Mouse (Mus musculus) monocyte, adult 5-6 weeks (primary cell): ENCODE results near the gene Slc4a11. TPM values are rescaled to one million over a fixed set of nuclear protein-coding genes. Genes with fewer than 3 reads are reported as not detected.
"Not testable (repeated sequence)": the region's sequence is repeated elsewhere in the genome, so short reads cannot be mapped to it uniquely, and the experiment has no call there.

ENCODE experiments used
- ATAC-seq: fragments of 153-309, 156-312 bp; replicated peaks from 2 replicates; pipeline ENCODE4 v1.8.0; 2017; ENCODE audit warnings: mild to moderate bottlenecking; ENCODE audit not compliant: low TSS enrichment, insufficient number of reproducible peaks, severe bottlenecking, poor library complexity, low FRiP score
- total RNA-seq: library from RNA; stranded (forward); fragments of 200-1000, 200-491, 200-594 nt; gene quantifications from 3 replicates; pipeline ENCODE4 v1.2.3, GENCODE M21; 2017

The Slc4a11 gene
- total RNA-seq, 1 experiment from 2014 or later, result not detected

DNA sequence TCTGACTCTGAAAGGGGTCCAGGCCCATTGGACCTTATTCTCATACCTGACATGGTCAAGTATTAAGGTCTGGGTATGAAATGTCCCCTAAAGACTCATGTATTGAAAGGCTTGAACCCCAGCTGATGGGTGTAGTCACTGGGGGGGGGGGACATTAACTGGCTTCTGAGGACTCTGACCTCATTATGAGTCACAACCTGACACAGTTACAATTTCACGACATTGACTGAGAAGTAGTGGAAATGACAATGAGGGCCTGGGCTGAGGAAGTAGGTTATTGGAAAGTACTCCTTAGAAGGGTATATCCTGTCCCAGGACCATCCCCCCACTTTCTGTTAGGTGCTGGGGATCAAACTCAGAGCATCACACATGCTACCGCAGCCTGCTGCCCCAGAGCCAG lies 8.3 kb downstream of the Slc4a11 start:
- no peak for ATAC-seq

DNA sequence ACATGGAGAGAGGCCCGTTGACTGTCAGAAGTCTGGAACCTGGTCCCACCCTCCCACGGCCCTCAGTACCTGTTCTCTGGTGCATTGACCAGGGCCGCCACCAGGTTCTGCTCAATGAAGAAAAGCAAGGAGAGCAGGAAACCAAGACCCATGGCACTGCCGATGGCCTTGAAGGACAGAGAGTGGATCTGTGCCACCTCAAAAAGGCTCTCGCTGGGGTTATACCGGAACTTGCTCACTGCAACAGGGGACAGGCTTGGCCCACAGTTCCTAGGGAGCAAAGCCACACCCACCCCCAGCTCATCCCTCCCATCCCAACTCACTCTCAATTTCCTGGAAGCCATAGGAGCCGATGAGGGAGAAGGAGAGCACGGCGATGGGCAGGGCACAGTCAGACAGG lies 11.9 kb downstream of the Slc4a11 start:
- ATAC-seq, result no peak

DNA sequence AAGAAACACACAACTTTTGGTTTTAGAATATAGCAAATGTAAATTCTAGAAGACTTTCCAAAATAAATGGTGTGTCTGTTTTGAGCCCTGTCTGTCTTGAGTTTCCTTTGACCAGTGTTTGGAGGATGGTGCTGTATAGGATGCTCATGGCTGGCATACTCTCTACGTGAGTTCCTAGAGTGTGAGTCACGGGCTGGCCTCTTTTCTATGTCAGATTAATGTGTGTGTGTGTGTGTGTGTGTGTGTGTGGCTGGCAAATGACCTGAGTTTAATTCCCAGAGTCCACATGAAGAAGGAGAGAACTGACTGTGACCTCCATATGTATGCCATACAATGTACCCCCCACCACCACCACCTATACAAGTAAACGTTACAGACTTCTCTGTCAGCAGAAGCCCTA lies 15.8 kb downstream of the Slc4a11 start:
- no peak for ATAC-seq

DNA sequence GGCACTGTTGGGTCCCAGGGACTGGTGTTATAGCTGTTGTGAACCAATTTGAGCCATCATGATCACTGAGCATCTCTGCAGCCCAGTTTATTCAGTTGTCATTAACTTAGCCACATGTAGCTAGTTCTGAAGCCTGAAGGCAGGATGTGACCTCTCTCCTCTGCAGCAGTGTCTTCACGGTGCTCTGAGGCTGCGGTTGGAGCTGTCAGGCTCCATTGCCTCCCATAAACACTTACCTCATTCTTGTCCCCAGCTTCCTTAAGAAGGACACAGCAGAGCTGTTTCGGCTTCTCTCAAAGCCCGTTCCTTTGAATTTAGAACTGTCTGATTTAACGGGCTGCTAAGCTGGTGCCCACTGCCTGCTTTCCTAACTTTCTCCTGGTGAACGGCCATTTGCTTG lies 17.4 kb downstream of the Slc4a11 start:
- no peak for ATAC-seq

DNA sequence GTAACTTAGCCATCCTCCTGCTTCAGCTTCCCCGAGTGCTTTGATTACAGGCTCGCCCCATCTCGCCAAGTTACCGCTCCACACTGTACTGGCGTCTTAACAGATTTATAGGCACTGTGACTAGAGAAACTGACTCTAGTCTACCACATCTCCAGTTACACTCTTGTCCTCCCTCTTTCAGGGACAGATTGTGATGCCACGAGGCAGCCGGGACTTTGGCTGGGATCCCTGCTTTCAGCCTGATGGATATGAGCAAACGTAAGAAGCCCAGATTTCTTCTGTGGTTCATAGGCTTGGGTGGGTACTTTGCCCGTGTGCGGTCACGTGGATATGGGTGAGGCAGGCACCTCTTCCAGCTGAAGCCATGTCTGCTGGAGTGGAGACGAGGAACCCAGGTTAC lies 18.2 kb downstream of the Slc4a11 start:
- ATAC-seq, result no peak

DNA sequence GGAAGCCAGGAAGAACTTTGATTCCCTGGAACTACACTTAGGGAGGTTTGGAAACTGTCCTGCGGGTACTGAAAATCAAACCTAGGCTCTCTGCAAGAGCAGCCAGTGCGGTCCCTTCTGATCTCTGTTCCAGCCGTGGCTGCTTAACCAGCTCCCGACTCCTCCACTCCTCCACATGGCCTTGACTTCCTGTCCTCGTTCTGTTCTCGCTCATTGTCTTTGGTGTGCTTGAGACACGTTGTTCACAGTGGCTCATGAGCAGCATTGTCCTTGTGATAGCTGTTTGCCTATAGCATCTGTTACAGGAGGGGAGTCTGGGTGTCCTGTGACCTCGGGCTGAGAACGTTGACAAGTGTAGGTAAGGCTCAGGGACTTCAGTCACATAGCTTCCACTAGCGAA lies 20.1 kb downstream of the Slc4a11 start:
- no peak for ATAC-seq

DNA sequence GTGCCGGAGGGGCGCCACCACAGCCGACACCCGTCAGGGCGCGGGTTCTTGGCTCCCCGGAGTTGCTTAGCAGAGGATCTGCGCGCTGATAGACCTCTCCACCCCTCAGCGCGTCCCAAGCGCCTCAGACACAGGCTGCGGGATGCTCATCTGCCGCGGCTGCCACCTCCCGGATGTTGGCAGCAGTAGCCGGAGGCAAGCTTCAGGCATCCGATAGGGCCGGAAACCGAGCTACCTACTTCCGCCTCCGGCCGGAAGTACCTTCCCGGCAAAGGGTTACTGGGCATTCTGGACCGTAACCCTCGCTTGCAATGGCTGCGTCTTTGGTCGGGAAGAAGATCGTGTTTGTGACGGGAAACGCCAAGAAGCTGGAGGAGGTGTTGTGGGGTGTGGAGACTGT lies 29.8 kb downstream of the Slc4a11 start, which contains the start of gene Itpa:
TSS of gene Itpa (plus strand) at position 52 of the 400 bp plus-strand sequence.
- ATAC-seq, result peak; percentile 84

DNA sequence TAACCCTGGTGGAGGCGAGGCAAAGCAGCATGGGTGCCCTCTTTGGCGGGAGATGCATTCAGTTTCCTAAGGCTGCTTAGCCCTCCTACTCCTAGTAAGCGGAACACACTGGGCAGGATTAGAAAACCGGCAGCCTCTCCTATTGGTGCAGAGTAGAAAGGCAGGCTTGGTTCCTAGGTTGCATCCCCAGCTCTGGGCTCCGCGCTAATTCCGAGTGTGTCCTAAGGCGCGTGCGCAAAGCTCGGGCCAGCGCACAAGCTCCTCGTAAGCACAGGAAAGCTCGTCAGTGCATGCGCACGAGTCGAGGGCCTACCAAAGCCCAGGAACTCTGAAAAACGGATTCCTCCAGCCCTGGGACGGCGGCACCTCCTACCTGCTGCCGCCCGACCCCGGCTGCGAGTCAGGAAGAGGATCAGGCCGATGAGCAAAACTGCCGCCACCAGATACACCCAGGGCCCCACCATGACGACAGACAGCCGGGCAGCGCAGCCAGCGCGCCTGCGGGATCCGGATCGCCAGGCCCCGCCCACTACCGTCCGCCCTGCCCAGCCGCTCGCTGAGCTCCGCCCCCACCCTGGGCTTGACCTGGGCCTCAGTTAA lies 33.1 kb downstream of the Slc4a11 start, which contains the start of gene Ddrgk1:
TSS of gene Ddrgk1 (minus strand) at position 558 of the 600 bp plus-strand sequence.
- ATAC-seq, result peak; percentile 85

DNA sequence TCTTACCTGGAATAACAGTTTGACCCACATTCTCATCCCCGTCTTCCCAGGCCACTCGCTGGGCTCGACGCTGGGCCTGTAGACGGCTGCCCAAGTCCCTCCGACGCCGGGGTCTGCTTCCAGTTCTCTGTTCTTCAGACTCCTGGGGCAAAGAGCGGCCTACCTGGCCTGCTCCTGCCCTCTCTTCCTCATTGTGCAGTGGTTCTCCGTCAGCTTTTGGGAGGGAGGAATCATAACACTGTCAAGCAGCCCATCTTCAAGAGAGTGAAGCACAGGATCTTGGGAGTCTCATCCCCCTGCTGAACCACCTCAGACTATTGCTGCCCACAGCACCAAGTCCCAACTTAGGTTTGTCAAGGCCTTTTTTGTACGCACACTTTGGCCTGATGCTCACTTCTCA lies 34.0 kb downstream of the Slc4a11 start:
- no peak for ATAC-seq

DNA sequence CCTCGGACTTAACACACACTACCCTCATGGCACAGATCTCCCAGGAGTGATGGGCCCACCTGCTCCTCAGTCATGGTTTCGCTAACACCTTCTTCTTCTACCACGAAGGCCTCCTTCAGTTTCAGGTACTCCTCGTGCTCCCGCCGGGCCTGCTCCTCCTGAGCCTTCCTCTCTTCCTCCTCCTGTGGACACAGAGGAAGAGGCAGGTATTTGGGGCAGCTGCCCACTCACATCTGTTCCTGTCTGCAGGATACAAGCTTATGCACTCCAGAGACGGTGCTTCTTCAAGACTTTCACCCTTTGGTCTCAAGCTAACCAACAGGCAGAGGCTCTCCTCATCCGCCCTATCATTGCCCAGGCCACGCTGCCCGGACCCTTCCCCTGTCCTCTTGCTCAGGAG lies 38.8 kb downstream of the Slc4a11 start:
- ATAC-seq, result no peak

DNA sequence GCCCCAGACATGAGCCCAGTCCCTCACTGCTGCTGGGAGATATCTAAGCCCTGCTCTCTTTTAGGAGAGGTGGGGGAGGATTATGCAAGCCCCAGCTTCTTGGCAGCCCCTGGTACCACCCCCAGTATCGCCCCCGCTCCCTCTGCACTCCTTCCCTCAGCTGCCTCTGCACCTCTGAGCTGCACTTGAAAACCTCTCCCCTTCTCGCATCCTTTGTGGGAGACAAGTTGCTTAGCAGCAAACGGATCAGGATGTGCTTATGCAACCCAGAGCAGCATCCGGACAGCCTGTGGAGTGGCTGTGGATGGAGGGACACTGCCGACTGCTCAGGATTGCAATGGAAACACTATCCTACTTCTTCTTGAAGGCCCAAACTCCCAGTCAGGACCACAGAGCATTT lies 39.8 kb downstream of the Slc4a11 start:
- no peak for ATAC-seq

DNA sequence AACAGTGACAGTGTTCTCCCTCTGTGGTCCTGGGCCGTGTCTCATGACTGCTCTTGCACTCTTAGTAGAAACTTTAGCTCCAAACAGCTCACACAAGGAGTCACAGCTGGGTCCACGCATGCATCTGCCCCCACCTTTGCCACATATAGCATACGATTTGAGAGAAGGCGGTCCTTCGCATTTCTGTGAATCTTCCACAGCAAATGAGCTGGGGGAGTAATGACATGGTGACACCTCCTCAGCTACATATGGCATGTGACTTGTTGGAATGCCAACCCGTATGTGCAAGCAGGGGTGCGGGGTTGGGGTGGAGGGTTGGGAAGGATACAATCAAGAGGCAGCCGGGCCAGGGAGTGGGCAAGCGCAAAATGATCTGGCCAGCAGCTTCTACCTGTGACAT lies 40.8 kb downstream of the Slc4a11 start:
- ATAC-seq, result no peak

DNA sequence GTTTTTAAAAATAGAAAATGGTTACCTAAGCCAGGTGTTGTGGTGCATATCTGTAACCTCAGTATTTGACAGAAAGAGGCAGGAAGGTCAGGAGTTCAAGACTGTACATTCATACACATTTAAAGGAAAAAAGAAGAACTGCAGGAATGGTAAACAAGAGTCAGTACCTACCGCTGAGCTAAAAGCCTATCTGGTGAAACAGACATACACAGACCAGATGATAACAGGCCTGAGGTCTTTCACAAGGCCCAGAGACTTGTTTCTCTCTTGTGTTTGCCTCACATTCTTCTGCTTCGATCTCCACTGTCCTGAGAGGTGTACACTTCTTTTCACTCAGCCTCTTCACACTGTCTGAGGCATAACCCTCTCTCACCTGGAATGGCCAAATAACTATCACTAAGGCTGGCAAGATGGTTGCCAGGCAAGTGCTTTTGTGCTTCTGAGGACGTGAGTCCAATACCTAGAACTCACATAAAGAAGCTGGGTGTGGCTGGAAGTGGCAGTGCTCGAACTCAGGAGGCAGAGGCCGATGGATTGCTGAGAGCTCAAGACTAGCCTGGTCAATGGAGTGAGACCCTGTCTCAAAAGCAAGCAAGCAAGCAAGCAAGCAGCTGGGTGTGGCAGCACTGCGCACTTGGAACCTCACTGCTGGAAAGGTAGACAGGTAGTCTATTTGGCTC lies 41.5 kb downstream of the Slc4a11 start:
- no peak for ATAC-seq

DNA sequence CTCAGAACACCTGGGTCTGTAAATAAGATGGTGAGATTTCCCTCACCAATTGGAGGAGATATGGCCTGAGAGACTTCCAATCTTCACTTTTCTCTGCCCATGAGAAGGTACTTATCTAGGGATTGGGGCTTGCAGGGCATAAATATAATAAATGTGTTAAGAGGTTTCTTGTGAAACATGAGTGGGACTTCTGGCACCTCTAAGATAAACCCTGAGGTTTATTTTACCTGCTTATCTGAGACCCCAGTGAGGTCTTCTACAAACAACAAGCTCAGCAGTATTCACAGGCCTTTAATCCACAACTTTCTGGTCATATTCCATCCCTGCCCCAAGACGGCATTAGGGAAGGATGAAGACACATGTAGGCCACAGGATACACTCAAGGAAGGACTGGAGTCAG lies 43.6 kb downstream of the Slc4a11 start:
- ATAC-seq, result no peak

DNA sequence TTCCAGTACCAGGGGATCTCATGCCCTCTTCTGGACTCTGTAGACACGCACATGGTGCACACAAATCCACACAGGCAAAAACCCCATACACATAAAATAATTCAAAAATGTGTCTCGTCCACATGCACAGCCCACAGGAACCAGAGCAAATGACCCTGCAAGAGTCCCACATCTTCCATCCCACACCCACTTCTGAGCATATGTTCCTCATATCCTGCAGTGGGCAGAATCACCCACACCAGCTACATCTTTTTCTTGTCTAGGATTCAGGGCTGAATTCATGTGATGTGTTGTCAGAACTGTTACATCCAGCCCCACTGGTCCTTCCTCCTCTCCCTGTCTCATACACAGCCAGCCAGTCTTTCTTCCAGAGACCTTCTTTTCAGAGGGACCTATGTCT lies 44.0 kb downstream of the Slc4a11 start:
- no peak for ATAC-seq

DNA sequence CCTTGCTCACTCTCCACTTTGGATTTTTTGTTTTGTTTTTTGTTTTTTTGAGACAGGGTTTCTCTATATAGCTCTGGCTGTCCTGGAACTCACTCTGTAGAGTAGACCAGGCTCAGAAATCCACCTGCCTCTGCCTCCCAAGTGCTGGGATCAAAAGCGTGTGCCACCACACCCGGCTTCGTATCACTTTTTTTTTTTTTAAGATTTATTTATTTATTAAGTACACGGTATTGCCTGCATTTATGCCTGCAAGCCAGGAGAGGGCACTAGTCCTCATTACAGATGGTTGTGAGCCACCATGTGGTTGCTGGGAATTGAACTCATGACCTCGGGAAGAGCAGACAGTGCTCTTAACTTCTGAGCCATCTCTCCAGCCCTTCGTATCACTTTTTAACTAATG lies 48.3 kb downstream of the Slc4a11 start:
- not testable (repeated sequence) for ATAC-seq

DNA sequence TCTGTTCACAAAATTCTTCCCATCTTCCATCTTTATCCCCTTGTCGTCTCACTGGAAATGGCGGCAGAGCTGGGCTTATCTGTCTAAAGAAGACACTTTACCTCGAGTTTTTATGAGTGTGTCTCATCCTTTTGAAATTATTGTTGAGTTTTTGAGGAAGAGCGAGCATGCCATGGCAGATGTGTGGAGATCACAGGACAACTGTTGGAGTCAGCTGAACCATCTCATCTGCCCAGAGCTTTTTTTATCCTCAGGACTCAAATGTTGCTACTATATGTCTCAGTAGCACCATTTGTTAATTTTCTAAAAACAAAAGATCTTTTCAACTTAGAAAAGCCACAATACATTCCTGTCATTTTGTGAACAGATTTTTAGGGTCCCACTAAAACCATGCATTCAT lies 52.1 kb downstream of the Slc4a11 start:
- ATAC-seq, result no peak

DNA sequence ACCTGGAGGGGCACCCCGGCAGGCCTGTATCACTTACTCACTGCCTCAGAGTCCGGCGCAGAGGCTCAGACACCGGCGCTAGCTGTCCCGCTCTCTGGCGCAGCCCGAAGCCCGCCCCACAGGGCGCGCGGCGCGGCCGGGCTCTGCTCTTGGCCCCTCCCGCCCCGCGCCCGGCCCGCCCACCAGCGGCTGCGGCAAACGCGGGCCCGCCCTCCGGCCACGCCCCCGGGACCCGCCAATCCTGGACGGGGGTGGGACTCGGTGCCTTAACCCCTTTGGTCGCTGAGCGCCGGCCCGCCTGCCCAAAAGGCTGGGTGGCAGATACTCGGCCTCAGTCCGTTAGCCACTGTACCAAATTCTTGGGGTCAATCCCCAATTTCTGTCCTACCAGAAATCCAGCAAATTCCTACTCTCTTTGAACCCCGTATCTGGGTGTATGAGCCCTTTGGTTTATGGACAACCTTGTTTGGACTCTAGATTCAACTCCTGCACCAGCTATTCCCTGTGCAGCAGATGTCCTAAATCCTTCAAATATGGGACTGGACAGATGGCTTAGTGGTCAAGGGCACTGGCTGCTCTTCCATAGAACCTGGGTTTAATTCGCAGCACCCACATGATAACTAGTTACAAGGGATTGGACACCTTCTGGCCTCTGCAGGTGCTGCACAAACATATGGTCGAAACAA lies 54.5 kb downstream of the Slc4a11 start, which contains the start of gene Lzts3:
TSS of gene Lzts3 (minus strand) at position 120 of the 686 bp plus-strand sequence.
- ATAC-seq, result peak; percentile 71

DNA sequence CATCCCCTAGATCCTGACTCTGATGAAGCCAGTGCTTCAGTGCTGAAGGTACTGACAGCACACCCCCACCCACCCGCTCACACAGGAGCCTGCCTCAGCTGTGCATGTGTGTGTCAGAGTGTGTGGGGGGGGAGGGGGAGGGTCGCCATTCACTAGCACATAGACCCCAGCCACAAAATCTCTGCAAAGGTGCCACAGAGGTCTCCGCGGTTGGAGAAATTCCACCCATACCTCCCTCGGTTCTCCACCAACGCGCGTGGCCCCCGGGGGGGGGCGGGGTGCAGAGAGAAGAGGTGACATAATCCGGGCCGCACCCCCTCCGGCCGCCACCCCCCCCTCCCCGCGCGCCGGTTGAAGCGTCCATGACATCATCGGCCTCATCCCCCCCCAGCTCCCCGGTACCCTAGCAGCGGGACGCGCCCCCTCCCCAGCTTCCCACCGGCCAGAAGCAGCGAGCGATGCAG lies 55.1 kb downstream of the Slc4a11 start:
- ATAC-seq, result no peak
